ENCODE assay signal across 13 mouse cellular contexts in the genomic region with DNA sequence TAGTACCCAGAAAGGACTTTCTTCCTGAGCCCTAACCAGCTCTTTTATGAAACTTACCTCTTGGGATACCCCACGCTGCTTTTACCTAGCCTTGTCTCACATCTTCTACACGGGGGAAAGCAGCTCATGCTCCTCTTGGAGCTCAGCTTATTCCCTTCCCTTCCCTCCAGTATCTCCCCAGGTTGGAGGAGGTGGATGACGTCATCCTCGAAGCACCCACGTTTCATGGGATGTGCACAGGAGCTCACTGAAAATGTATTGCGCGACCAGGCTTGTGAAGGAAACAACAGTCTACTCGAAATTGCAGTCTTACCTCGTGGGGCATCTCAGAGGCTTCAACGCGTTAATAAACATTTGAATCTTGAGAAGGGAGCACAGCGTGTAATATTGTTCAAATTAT.
"Had no signal": no experiment of that assay in that cellular context is flagged by ENCODE, and none has a peak within 500 bp of the region (broad histone marks: within the 10 kb centered on the region; RNA-seq: fewer than 3 reads in every experiment).

No protein-coding gene starts in this region.

- DNase-seq: gastrocnemius, postnatal 14 days; gastrocnemius, postnatal 36 days; heart, adult 11 months; heart, adult 2 months; heart, postnatal 14 days; heart, postnatal 36 days; kidney, adult 11 months; kidney, adult 2 months; kidney, adult 9 months; kidney, postnatal 14 days; kidney, postnatal 36 days; layer of hippocampus, adult 9-11 months; layer of hippocampus, postnatal 36 days had no signal
